Mouse (Mus musculus) thymus, adult 2 months (tissue): ENCODE measurements around the gene Atp11c.

Experiments
- CTCF ChIP-seq: fragments of 200-500 bp; IDR thresholded peaks from 2 replicates; pipeline ENCODE4 v1.5.1; 2012; ENCODE audit warnings: mild to moderate bottlenecking, control low read depth, low read length, moderate library complexity, borderline replicate concordance; ENCODE audit not compliant: control insufficient read depth, poor library complexity, insufficient read depth; ENCODE audit errors: extremely low read depth
- POLR2A ChIP-seq: fragments of 200-500 bp; IDR thresholded peaks from 2 replicates; pipeline ENCODE4 v1.6.1; 2012; ENCODE audit warnings: mild to moderate bottlenecking, low read length, control low read depth, moderate library complexity; ENCODE audit not compliant: control insufficient read depth, poor library complexity, insufficient read depth; ENCODE audit errors: extremely low read depth

DNA sequence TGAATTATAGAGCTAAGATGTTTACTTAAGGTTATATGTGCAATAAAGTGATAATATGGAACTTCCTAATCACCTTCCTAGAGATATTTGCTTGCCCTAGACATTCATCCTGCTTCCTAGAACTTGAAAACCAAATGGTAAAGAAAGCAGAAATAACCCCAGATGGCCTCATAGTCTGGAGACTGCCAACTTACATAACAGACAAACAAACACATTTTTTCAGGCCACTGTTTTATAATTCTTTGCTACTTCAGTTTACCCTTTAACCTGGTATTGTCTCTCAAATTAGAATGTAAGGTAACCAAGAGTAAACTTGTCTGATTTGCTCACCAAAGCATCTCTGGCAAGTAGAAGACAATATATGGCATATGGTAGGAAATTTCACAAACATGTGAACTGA is 212.1 kb downstream of the Atp11c start:
- TF ChIP-seq CTCF (no peak), POLR2A (no peak)
